Mouse (Mus musculus) bone marrow macrophage, adult 2 months (primary cell): ENCODE data around the gene Cnksr3.

ENCODE experiments used
- CTCF ChIP-seq: IDR thresholded peaks from 2 replicates; pipeline ENCODE4 v1.5.1; 2012; ENCODE audit warnings: low read depth, mild to moderate bottlenecking, low read length, moderate library complexity
- POLR2A ChIP-seq: IDR thresholded peaks from 2 replicates; pipeline ENCODE4 v1.6.1; 2012; ENCODE audit warnings: mild to moderate bottlenecking, low read depth, low read length, borderline replicate concordance

DNA sequence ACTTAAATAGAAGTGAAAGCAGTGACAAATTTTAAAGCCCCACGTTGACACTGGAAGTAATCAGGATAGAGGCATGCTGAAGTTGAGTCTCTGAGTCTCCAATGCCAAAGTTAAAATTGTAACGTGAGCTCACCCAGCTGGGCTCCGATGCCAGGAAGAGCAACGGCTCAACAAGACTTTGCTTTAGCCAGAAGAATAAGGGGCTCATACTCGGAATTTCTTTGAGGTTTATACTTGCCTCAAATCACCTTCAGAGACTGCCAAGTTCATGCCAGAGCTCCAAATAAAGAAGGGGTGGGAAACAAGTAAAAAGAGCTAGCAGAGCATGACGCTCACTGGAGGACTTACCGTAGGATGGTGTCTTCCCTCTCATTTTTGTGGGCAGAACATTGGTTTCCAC lies 85.8 kb downstream of the Cnksr3 start:
- TF ChIP-seq POLR2A = no peak
- no peak for TF ChIP-seq CTCF
